Mouse (Mus musculus) heart, adult 2 months (tissue): ENCODE data around the gene Atp1a4. TPM values are rescaled to one million over a fixed set of nuclear protein-coding genes. Genes with fewer than 3 reads are reported as not detected.

Experiments used
- DNase-seq, 2 experiments: peaks; one replicate each; pipeline ENCODE4 v3.0.0; 2021
- H3K27ac ChIP-seq: fragments of 200-600 bp; 2 replicates; pipeline ENCODE4 v1.8.1; 2022
- H3K27me3 ChIP-seq: fragments of 200-500 bp; 2 replicates; pipeline ENCODE4 v1.6.1; 2012; ENCODE audit warnings: mild to moderate bottlenecking, low read length, inconsistent platforms, mixed read lengths; ENCODE audit not compliant: control insufficient read depth, insufficient read depth
- H3K36me3 ChIP-seq: fragments of 200-500 bp; 2 replicates; pipeline ENCODE4 v1.6.1; 2012; ENCODE audit warnings: low read length, inconsistent platforms; ENCODE audit not compliant: control insufficient read depth, insufficient read depth
- H3K4me1 ChIP-seq: fragments of 200-500 bp; 2 replicates; pipeline ENCODE4 v1.6.1; 2011; ENCODE audit warnings: low read length; ENCODE audit not compliant: control insufficient read depth, insufficient read depth
- H3K4me3 ChIP-seq: fragments of 200-600 bp; 2 replicates; pipeline ENCODE4 v1.8.1; 2022
- H3K79me2 ChIP-seq: fragments of 200-500 bp; replicated peaks from 2 replicates; pipeline ENCODE4 v1.6.1; 2012; ENCODE audit warnings: mild to moderate bottlenecking, inconsistent platforms, low read length, moderate library complexity, mixed read lengths; ENCODE audit not compliant: control insufficient read depth, insufficient read depth
- H3K9ac ChIP-seq: fragments of 200-500 bp; 2 replicates; pipeline ENCODE4 v1.6.1; 2012; ENCODE audit warnings: low read depth, mild to moderate bottlenecking, control low read depth, inconsistent platforms, low read length, mixed read lengths
- CTCF ChIP-seq: fragments of 200-600 bp; IDR thresholded peaks from 2 replicates; pipeline ENCODE4 v1.8.1; 2022; ENCODE audit warnings: antibody characterized with exemption, mild to moderate bottlenecking, moderate library complexity
- EP300 ChIP-seq: fragments of 200-500 bp; IDR thresholded peaks from 2 replicates; pipeline ENCODE4 v1.6.1; 2011; ENCODE audit warnings: low read depth, low read length, control low read depth; ENCODE audit not compliant: insufficient read depth
- POLR2A ChIP-seq: fragments of 200-500 bp; IDR thresholded peaks from 2 replicates; pipeline ENCODE4 v1.6.1; 2011; ENCODE audit warnings: mild to moderate bottlenecking, low read depth, low read length, control low read depth; ENCODE audit not compliant: insufficient read depth
- WGBS: fragments of 180-500 bp; shearing (Covaris S2); methylation state at CpG from one replicate; pipeline ENCODE4 v1.1.7; 2018; 5-methylcytosine and 5-hydroxymethylcytosine counted together
- intact Hi-C: fragments of 180-260 bp; cut with DNase I; formaldehyde crosslinking; loops from one replicate; pipeline ENCODE4 v1.15.1; 2025
- polyA plus RNA-seq: library from polyadenylated mRNA; depleted of rRNA; stranded (reverse); fragments of >200 nt; gene quantifications from 2 replicates; pipeline ENCODE4 v1.2.3, GENCODE M21; 2012
- total RNA-seq, 2 experiments: library from RNA; stranded (reverse); gene quantifications; 2 replicates each; pipeline ENCODE4 v1.2.3; 2021

The Atp1a4 gene
- total and polyA plus RNA-seq, 3 experiments: 0.10 TPM; not detected in 2

DNA sequence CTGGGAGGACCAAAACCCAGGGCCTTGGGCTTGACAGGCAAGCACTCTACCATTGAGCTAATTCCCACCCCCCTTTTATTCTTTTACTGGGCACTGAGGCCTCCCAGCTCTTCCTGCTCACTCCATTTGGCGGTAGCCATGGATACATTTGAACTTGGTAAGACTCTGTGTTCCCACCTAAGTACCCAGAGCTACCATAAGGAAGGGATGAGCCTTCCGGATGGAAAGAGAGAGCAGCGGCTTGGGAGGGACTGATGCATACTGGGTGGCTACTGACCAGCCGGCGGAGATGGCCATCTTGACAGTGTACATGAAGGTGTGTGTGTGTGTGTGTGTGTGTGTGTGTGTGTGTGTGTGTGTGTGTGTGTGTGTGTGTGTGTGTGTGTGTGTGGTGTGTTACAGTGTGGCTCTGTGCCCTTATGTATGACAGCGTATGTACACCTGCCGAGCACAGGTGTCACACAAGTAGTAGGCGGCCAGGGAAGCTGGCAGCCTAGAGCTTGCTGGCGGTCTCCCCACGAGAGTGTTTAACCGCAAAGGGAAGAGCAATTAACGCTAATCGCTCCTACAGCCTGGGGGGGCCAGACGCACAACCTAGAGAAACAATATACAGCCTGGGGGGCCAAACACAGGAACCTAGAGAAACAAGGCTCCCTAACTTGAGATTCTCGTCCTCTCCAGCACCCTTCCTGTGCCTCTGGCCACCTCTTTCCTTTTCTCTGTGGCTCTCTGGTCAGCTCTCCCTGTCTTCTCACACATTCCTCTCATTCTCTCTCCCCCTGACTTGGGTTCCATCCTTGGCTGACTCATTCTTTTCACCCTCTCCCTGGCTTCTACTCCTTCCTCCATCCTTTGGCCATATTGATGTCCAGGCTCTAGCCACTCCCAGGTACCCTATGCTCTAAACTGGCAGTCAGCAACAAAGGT lies 53.1 kb downstream of the Atp1a4 start:
- H3K9ac ChIP-seq: peak overlapping the region; percentile 54
- no peaks in the 10 kb centered on the region; the same call in 1 of the 2 replicates for H3K27me3 ChIP-seq
- no peak for TF ChIP-seq POLR2A
- TF ChIP-seq EP300: no peak
- no peak for TF ChIP-seq CTCF
- H3K27ac ChIP-seq: peak overlapping the region; percentile 97
- WGBS: 36% methylated on average over 15 of the region's 15 CpGs
- intact Hi-C loops: no loop called here
- peak overlapping the region; percentile 95 for H3K4me3 ChIP-seq
- DNase-seq: no peak
- H3K79me2 ChIP-seq: peaks cover 2% of the 10 kb centered on the region
- H3K4me1 ChIP-seq: peaks cover 34% of the 10 kb centered on the region
- peaks cover 8% of the 10 kb centered on the region; the same call in 1 of the 2 replicates for H3K36me3 ChIP-seq

DNA sequence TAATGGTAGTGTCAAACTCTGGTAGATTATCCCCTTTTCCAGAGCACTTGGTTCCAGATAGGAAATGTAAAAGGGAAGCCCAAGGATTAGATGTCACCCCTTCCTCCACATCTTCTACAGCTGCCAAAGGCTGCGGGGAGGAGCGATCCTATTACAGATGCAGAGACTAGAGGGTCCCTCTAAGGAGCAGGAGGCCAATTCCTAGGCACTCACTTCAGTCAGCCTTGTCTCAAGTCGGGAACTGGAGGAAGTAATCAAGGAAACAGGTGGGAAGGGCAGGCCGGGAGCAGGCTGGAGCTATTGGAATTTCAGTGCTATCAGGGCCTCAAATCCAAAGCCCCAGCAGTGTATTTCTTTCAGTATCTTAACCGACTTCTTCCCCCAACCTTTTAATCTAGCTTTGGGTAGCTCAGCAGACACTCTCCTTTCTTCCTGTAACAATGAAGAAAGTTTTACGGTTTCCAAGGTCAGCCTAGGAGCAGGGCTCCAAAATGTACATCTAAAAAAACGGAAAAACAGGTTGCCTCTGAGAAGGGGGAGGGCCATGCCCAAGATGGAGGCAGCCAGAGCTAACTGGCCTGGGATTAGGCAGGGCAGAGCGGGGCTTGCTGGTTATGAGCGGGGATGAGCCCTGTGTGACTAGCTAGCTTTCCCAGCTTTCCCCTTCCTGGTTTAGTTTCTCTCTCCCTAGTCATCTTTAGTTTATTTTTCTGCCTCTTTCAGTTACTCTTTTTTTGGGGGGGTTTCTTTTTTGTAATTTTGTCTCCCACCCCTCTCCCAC lies 54.0 kb downstream of the Atp1a4 start:
- DNase-seq: no peak
- 24% methylated on average over 9 of the region's 9 CpGs for WGBS
- Histone ChIP-seq H3K4me1 (peaks cover 34% of the 10 kb centered on the region), H3K27ac (peak overlapping the region; percentile 82), H3K9ac (peak overlapping the region; percentile 38; the same call in 1 of the 2 replicates), H3K4me3 (peak overlapping the region; percentile 4; the same call in 1 of the 2 replicates), H3K36me3 (peaks cover 11% of the 10 kb centered on the region; the same call in 1 of the 2 replicates), H3K79me2 (peaks cover 2% of the 10 kb centered on the region), H3K27me3 (no peaks in the 10 kb centered on the region; the same call in 1 of the 2 replicates)
- intact Hi-C loops: no loop called here
- TF ChIP-seq EP300 (no peak), POLR2A (no peak), CTCF (no peak)

DNA sequence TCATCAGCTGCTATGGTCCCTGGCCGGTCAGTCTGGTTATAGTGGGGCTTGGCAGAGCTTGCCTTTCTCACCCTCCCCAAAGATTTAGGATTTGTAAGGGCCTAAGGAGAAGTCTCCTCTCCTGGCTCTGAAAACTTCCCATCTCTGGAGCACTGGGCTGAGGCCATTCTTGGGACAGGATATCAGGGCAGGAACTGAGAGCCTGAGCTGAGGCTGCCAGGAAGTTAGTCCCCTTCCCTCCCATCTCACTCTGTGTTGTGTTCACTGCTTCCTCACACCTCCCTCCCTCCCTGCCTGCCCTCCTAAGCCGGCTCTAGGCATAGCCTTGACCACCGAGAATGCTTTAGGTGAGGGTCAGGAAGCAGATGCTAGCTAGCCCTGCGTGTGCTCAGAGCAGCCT lies 54.6 kb downstream of the Atp1a4 start:
- Histone ChIP-seq H3K4me3 (no peak overlapping the region; the same call in 1 of the 2 replicates), H3K9ac (no peak overlapping the region)

DNA sequence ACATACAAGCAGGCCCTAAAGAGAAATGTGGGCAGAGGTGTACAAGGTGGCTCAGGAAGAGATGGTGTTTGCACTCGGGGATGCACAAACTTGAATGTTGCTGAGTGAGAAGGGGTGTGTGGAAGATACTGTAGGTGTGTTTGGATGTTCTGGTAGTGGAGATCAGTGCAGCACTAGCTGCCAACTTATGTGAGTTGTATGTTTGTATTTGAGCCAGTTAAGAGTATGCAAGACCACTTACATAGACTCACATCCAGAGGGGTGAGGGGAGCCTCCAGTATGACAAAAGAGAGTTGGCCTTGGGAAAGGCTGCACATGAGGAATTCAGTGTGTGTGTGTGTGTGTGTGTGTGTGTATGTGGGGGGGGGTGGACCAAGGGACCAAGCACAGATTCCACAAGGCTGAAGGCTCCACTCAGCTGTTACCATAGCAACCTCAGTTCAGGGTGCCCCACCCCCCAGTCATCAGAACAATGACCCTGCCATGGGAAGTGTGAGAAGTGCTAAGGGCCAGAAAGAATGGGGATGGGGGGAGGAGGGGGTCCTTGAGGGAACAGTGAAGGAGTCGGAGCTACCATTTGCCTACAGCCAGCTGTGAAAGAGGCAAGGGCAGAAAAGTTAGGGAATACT lies 55.2 kb downstream of the Atp1a4 start:
- 23% methylated on average over 2 of the region's 2 CpGs for WGBS
- no peak for TF ChIP-seq EP300
- no peak for TF ChIP-seq POLR2A
- Histone ChIP-seq H3K4me1 (peaks cover 34% of the 10 kb centered on the region), H3K9ac (no peak overlapping the region), H3K4me3 (no peak overlapping the region; the same call in 1 of the 2 replicates), H3K79me2 (peaks cover 2% of the 10 kb centered on the region), H3K36me3 (peaks cover 11% of the 10 kb centered on the region; the same call in 1 of the 2 replicates), H3K27me3 (no peaks in the 10 kb centered on the region; the same call in 1 of the 2 replicates), H3K27ac (peak overlapping the region; percentile 82)
- intact Hi-C loops: no loop called here
- no peak for DNase-seq

More for the DNA sequence above, 54.6 kb downstream of the Atp1a4 start:
- 23% methylated on average over 4 of the region's 4 CpGs for WGBS
- intact Hi-C loops: no loop called here
- peaks cover 34% of the 10 kb centered on the region for H3K4me1 ChIP-seq
- H3K27me3 ChIP-seq: no peaks in the 10 kb centered on the region; the same call in 1 of the 2 replicates
- peaks cover 2% of the 10 kb centered on the region for H3K79me2 ChIP-seq
- peak in 1 of 2 experiments; percentile 60 for DNase-seq
- peaks cover 11% of the 10 kb centered on the region; the same call in 1 of the 2 replicates for H3K36me3 ChIP-seq
- TF ChIP-seq EP300: 0 out of 2 replicates have a peak, but pooled peaks have one; percentile 27
- no peak for TF ChIP-seq CTCF
- TF ChIP-seq POLR2A: peak; percentile 30; the same call in 1 of the 2 replicates
- peak overlapping the region; percentile 82 for H3K27ac ChIP-seq
